Mouse (Mus musculus): ENCODE measurements around the gene Enpp6.

DNA sequence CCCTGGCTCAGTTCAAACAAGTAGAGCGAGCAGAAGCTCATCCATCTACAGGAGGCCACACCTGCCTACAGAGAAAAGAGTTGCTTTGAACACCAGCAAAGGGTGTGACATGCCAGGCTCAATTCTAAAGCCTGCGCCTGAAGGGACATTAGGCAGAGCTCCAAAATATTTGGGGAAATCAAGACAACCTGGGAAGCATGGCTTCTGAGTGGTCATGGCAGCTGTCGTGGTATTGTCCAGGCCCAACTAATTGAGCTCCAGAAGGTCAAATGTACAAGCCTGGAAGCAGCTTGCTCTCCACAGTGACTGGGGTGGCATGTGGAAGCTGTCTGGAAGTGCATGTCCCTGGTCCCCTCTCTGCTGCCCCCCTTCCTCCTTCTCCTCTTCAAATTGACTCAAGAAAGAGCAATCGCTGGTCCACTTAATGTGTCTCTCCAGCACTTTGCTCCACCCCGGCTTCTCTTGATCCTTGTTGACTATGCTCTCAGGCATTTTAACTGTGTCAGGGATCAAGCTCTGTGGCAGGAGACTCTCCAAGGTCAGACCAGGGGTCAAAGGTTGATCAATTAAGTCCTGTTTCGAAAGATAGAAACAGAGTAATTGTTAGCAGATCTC is 89.4 kb downstream of the Enpp6 start:
- TF ChIP-seq POLR2A (IDR thresholded peaks at IDR 0.05; ENCODE audit: insufficient read length, low read depth) (no peak), CEBPB (IDR thresholded peaks at IDR 0.05; ENCODE audit: insufficient read depth, poor library complexity, severe bottlenecking) (no peak), POLR2AphosphoS2 (IDR thresholded peaks at IDR 0.05; ENCODE audit: insufficient read length, low read depth) (no peak), MAX (IDR thresholded peaks at IDR 0.05; ENCODE audit: low read depth) (no peak), MYOG (IDR thresholded peaks at IDR 0.05; ENCODE audit: control insufficient read depth in 1 of 3, insufficient read depth in 1 of 3, insufficient read length in 2 of 3, low read depth in 2 of 3) (no peak), MYOD1 (IDR thresholded peaks at IDR 0.05; ENCODE audit: control insufficient read depth in 1 of 3, insufficient read length in 2 of 3, low read depth in 2 of 3) (no peak), USF1 (IDR thresholded peaks at IDR 0.05; ENCODE audit: low read depth) (no peak)

All from myocyte (in vitro differentiated cells).